Mouse (Mus musculus): ENCODE measurements around the gene Best2.

GRCm38 (mm10) chr8:84978248-84978940 is 35.9 kb downstream of the Best2 start, which contains the start of gene Junb:
- peak; percentile 100 for TF ChIP-seq POLR2A (IDR thresholded peaks at IDR 0.05; ENCODE audit: borderline replicate concordance, control insufficient read depth, low read depth, low read length)
- TF ChIP-seq CTCF (IDR thresholded peaks at IDR 0.05; ENCODE audit: control insufficient read depth, insufficient read depth, low read length): no peak
